Mouse (Mus musculus) spleen, adult 2 months (tissue): ENCODE data around the gene Clic1. TPM values are rescaled to one million over a fixed set of nuclear protein-coding genes. Genes with fewer than 3 reads are reported as not detected.

ENCODE experiments used
- DNase-seq, 2 experiments: peaks; one replicate each; pipeline versions ENCODE4 v3.0.0 to v3.0.0-alpha.2; 2012 to 2021; ENCODE audit warnings: low spot score in 2 of 2, low read depth in 1 of 2
- H3K27ac ChIP-seq: fragments of 200-500 bp; 2 replicates; pipeline ENCODE4 v1.5.1; 2012; ENCODE audit warnings: low read length, inconsistent platforms; ENCODE audit not compliant: insufficient read depth
- H3K27me3 ChIP-seq: fragments of 200-500 bp; 2 replicates; pipeline ENCODE4 v1.6.1; 2012; ENCODE audit warnings: mild to moderate bottlenecking, moderate library complexity, low read length, inconsistent platforms; ENCODE audit not compliant: control insufficient read depth, insufficient read depth
- H3K36me3 ChIP-seq: fragments of 200-500 bp; 2 replicates; pipeline ENCODE4 v1.6.1; 2012; ENCODE audit warnings: mild to moderate bottlenecking, low read length, inconsistent platforms; ENCODE audit not compliant: control insufficient read depth, insufficient read depth
- H3K4me1 ChIP-seq: fragments of 200-500 bp; 2 replicates; pipeline ENCODE4 v1.6.1; 2011; ENCODE audit warnings: inconsistent platforms; ENCODE audit not compliant: control insufficient read depth, insufficient read depth, insufficient read length
- H3K4me3 ChIP-seq: fragments of 200-500 bp; 2 replicates; pipeline ENCODE4 v1.5.1; 2011; ENCODE audit warnings: mild to moderate bottlenecking, inconsistent platforms; ENCODE audit not compliant: insufficient read depth, insufficient read length; ENCODE audit errors: extremely low read depth
- CTCF ChIP-seq: fragments of 200-500 bp; IDR thresholded peaks from 2 replicates; pipeline ENCODE4 v1.5.1; 2011; ENCODE audit warnings: mild to moderate bottlenecking, inconsistent platforms; ENCODE audit not compliant: insufficient read depth, insufficient read length, insufficient replicate concordance; ENCODE audit errors: extremely low read depth
- POLR2A ChIP-seq: fragments of 200-500 bp; IDR thresholded peaks from 2 replicates; pipeline ENCODE4 v1.6.1; 2011; ENCODE audit warnings: low read depth, low read length, inconsistent platforms
- WGBS: fragments of 180-500 bp; shearing (Covaris S2); methylation state at CpG from one replicate; pipeline ENCODE4 v1.1.7; 2018; 5-methylcytosine and 5-hydroxymethylcytosine counted together
- polyA plus RNA-seq: library from polyadenylated mRNA; depleted of rRNA; stranded (reverse); fragments of >200 nt; gene quantifications from 2 replicates; pipeline ENCODE4 v1.2.3, GENCODE M21; 2012

Gene Clic1
- polyA plus RNA-seq, 1 experiment, result 123 TPM

GRCm38 (mm10) chr17:35094475-35095365, 45.0 kb downstream of the Clic1 start:
- 87% methylated on average over 15 of the region's 15 CpGs for WGBS
- DNase-seq, result no peak
- Histone ChIP-seq H3K4me3 (no peak overlapping the region), H3K27me3 (no peaks in the 10 kb centered on the region), H3K4me1 (peaks cover 5% of the 10 kb centered on the region; the same call in 1 of the 2 replicates), H3K36me3 (peaks cover 37% of the 10 kb centered on the region), H3K27ac (no peak overlapping the region)
- TF ChIP-seq CTCF (no peak), POLR2A (no peak)

GRCm38 (mm10) chr17:35096597-35096996, 46.8 kb downstream of the Clic1 start:
- H3K36me3 ChIP-seq, result peaks cover 50% of the 10 kb centered on the region
- 95% methylated on average over 12 of the region's 12 CpGs for WGBS
- no peaks in the 10 kb centered on the region for H3K4me1 ChIP-seq
- DNase-seq, result no peak
- no peak overlapping the region for H3K4me3 ChIP-seq
- no peak overlapping the region for H3K27ac ChIP-seq
- TF ChIP-seq POLR2A (no peak), CTCF (no peak)
- H3K27me3 ChIP-seq, result no peaks in the 10 kb centered on the region

GRCm38 (mm10) chr17:35097164-35097655, 47.4 kb downstream of the Clic1 start:
- WGBS, result 92% methylated on average over 12 of the region's 12 CpGs
- no peak for DNase-seq
- H3K4me3 ChIP-seq, result no peak overlapping the region
- H3K4me1 ChIP-seq, result no peaks in the 10 kb centered on the region
- no peak overlapping the region for H3K27ac ChIP-seq
- TF ChIP-seq POLR2A (no peak), CTCF (no peak)
- peaks cover 51% of the 10 kb centered on the region for H3K36me3 ChIP-seq
- no peaks in the 10 kb centered on the region for H3K27me3 ChIP-seq

- 88% methylated on average over 10 of the region's 10 CpGs for WGBS
- TF ChIP-seq POLR2A (no peak), CTCF (no peak)
- Histone ChIP-seq H3K27ac (no peak overlapping the region), H3K4me1 (no peaks in the 10 kb centered on the region), H3K4me3 (no peak overlapping the region), H3K27me3 (no peaks in the 10 kb centered on the region), H3K36me3 (peaks cover 47% of the 10 kb centered on the region)
- DNase-seq, result no peak
These were observed 50.5 kb downstream of the Clic1 start for GRCm38 (mm10) chr17:35100196-35100765.

GRCm38 (mm10) chr17:35101161-35101560, 51.4 kb downstream of the Clic1 start:
- TF ChIP-seq POLR2A (no peak), CTCF (no peak)
- Histone ChIP-seq H3K4me1 (no peaks in the 10 kb centered on the region), H3K27me3 (no peaks in the 10 kb centered on the region), H3K27ac (no peak overlapping the region), H3K4me3 (no peak overlapping the region), H3K36me3 (peaks cover 46% of the 10 kb centered on the region)
- DNase-seq, result no peak
- WGBS, result 94% methylated on average over 11 of the region's 11 CpGs

GRCm38 (mm10) chr17:35102299-35102698, 52.5 kb downstream of the Clic1 start:
- DNase-seq, result no peak
- Histone ChIP-seq H3K4me1 (no peaks in the 10 kb centered on the region), H3K27ac (no peak overlapping the region), H3K4me3 (no peak overlapping the region), H3K36me3 (peaks cover 36% of the 10 kb centered on the region), H3K27me3 (no peaks in the 10 kb centered on the region)
- TF ChIP-seq CTCF (no peak), POLR2A (no peak)
- WGBS, result 88% methylated on average over 8 of the region's 8 CpGs

GRCm38 (mm10) chr17:35103221-35103690, 53.5 kb downstream of the Clic1 start:
- no peak for DNase-seq
- H3K27me3 ChIP-seq, result no peaks in the 10 kb centered on the region
- WGBS, result 69% methylated on average over 6 of the region's 6 CpGs
- H3K4me1 ChIP-seq, result no peaks in the 10 kb centered on the region
- peaks cover 34% of the 10 kb centered on the region for H3K36me3 ChIP-seq
- no peak overlapping the region for H3K27ac ChIP-seq
- no peak for TF ChIP-seq CTCF
- TF ChIP-seq POLR2A, result no peak
- H3K4me3 ChIP-seq, result no peak overlapping the region
